Mouse (Mus musculus) brain, embryonic 14.5 days (tissue): Measurements from ENCODE around the gene Atp1a3. TPM values are rescaled to one million over a fixed set of nuclear protein-coding genes. Genes with fewer than 3 reads are reported as not detected.
"Not testable (repeated sequence)": the region's sequence is repeated elsewhere in the genome, so short reads cannot be mapped to it uniquely, and the experiment has no call there.

Source experiments
- DNase-seq: peaks from one replicate; pipeline ENCODE4 v3.0.0-alpha.2; 2011; ENCODE audit warnings: low read depth
- CTCF ChIP-seq: fragments of 200-500 bp; IDR thresholded peaks from 2 replicates; pipeline ENCODE4 v1.5.1; 2012; ENCODE audit warnings: inconsistent platforms, mild to moderate bottlenecking, moderate library complexity, borderline replicate concordance; ENCODE audit not compliant: insufficient read depth, insufficient read length; ENCODE audit errors: extremely low read depth
- POLR2A ChIP-seq: fragments of 200-500 bp; IDR thresholded peaks from 2 replicates; pipeline ENCODE4 v1.6.1; 2012; ENCODE audit warnings: mild to moderate bottlenecking, inconsistent platforms, borderline replicate concordance; ENCODE audit not compliant: poor library complexity, insufficient read depth, insufficient read length, severe bottlenecking; ENCODE audit errors: extremely low read depth
- polyA plus RNA-seq: library from polyadenylated mRNA; depleted of rRNA; stranded (reverse); fragments of >200 nt; gene quantifications from 2 replicates; pipeline ENCODE4 v1.2.3, GENCODE M21; 2012; rRNA removed

Gene Atp1a3
- 160 and 331 TPM in 2 replicates for polyA plus RNA-seq

GRCm38 (mm10) chr7:25005421-25006065, at the start of gene Atp1a3:
Gene Atp1a3, minus strand, starts transcription at chr7:25005958.
- peak; percentile 95 for DNase-seq
- TF ChIP-seq CTCF (no peak), POLR2A (peak; percentile 93)

- DNase-seq: no peak
- no peak for TF ChIP-seq POLR2A
Measured at GRCm38 (mm10) chr7:25052587-25052986, 46.8 kb upstream of the Atp1a3 start.

- no peak for DNase-seq
- TF ChIP-seq CTCF (no peak), POLR2A (no peak)
Measured at GRCm38 (mm10) chr7:25049295-25049930, 43.7 kb upstream of the Atp1a3 start.

- DNase-seq: peak; percentile 25
- TF ChIP-seq POLR2A (no peak), CTCF (no peak)
Measured at GRCm38 (mm10) chr7:25047363-25047762, 41.6 kb upstream of the Atp1a3 start.

- not testable (repeated sequence) for DNase-seq
Measured at GRCm38 (mm10) chr7:25044599-25044998, 38.8 kb upstream of the Atp1a3 start.

GRCm38 (mm10) chr7:25041921-25042320, 36.2 kb upstream of the Atp1a3 start:
- DNase-seq: no peak
- TF ChIP-seq POLR2A: no peak
- TF ChIP-seq CTCF: no peak

GRCm38 (mm10) chr7:25035916-25036315, 30.2 kb upstream of the Atp1a3 start:
- no peak for TF ChIP-seq POLR2A
- TF ChIP-seq CTCF: peak; percentile 93
- DNase-seq: peak; percentile 89

GRCm38 (mm10) chr7:25034796-25035195, 29.0 kb upstream of the Atp1a3 start:
- DNase-seq: peak; percentile 13
- TF ChIP-seq POLR2A (no peak), CTCF (no peak)

- TF ChIP-seq POLR2A (no peak), CTCF (no peak)
- peak; percentile 23 for DNase-seq
Measured at GRCm38 (mm10) chr7:25031528-25031927, 25.8 kb upstream of the Atp1a3 start.

- DNase-seq: peak; percentile 87
- peak; percentile 88; the same call in 1 of the 2 replicates for TF ChIP-seq CTCF
- TF ChIP-seq POLR2A: no peak
Measured at GRCm38 (mm10) chr7:25030032-25030753, 24.4 kb upstream of the Atp1a3 start.

- no peak for DNase-seq
- TF ChIP-seq CTCF (no peak), POLR2A (no peak)
Measured at GRCm38 (mm10) chr7:25026452-25026851, 20.7 kb upstream of the Atp1a3 start.

GRCm38 (mm10) chr7:25025855-25026439, 20.2 kb upstream of the Atp1a3 start:
- DNase-seq: no peak
- TF ChIP-seq CTCF: peak; percentile 37; the same call in 1 of the 2 replicates
- TF ChIP-seq POLR2A: no peak
